Mouse (Mus musculus) heart, postnatal 4 days (tissue): ENCODE measurements around the gene Trim58. TPM values are rescaled to one million over a fixed set of nuclear protein-coding genes. Genes with fewer than 3 reads are reported as not detected.

ENCODE experiments used
- DNase-seq: peaks from one replicate; pipeline ENCODE4 v3.0.0; 2021
- total RNA-seq, 2 experiments: library from RNA; stranded (reverse); gene quantifications; 2 replicates each; pipeline ENCODE4 v1.2.3; 2021

The Trim58 gene
- under 1 TPM in 1 of 2 experiments, not detected in 1; 0.23 TPM for total RNA-seq

GRCm38 (mm10) chr11:58640272-58640867, at the start of gene Trim58:
Gene Trim58, plus strand, starts transcription at chr11:58640465.
- peak; percentile 17 for DNase-seq

- no peak for DNase-seq
Observed at GRCm38 (mm10) chr11:58594814-58595213, 45.5 kb upstream of the Trim58 start, which contains the start of gene Olfr324. Gene Olfr324, plus strand, starts transcription at chr11:58595114.

GRCm38 (mm10) chr11:58597837-58598236, 42.4 kb upstream of the Trim58 start:
- no peak for DNase-seq

GRCm38 (mm10) chr11:58602062-58602461, 38.2 kb upstream of the Trim58 start:
- DNase-seq = no peak

GRCm38 (mm10) chr11:58602800-58603560, 37.3 kb upstream of the Trim58 start:
- DNase-seq = no peak

- no peak for DNase-seq
Observed at GRCm38 (mm10) chr11:58604688-58605087, 35.6 kb upstream of the Trim58 start.

GRCm38 (mm10) chr11:58605228-58605627, 35.0 kb upstream of the Trim58 start:
- no peak for DNase-seq

GRCm38 (mm10) chr11:58606177-58606919, 33.9 kb upstream of the Trim58 start:
- DNase-seq = no peak

- no peak for DNase-seq
Observed at GRCm38 (mm10) chr11:58607030-58607429, 33.2 kb upstream of the Trim58 start.

GRCm38 (mm10) chr11:58613359-58613758, 26.9 kb upstream of the Trim58 start:
- no peak for DNase-seq

GRCm38 (mm10) chr11:58614526-58614925, 25.7 kb upstream of the Trim58 start:
- DNase-seq = no peak

GRCm38 (mm10) chr11:58615975-58616374, 24.3 kb upstream of the Trim58 start, which contains the start of gene 2210407C18Rik:
Gene 2210407C18Rik, minus strand, starts transcription at chr11:58616075.
- DNase-seq = no peak

GRCm38 (mm10) chr11:58618369-58618768, 21.9 kb upstream of the Trim58 start:
- DNase-seq = no peak

- no peak for DNase-seq
Observed at GRCm38 (mm10) chr11:58618793-58619192, 21.5 kb upstream of the Trim58 start.

- DNase-seq = no peak
Observed at GRCm38 (mm10) chr11:58626146-58626545, 14.1 kb upstream of the Trim58 start.

GRCm38 (mm10) chr11:58630401-58630800, 9.9 kb upstream of the Trim58 start, which contains the start of gene Olfr323:
Gene Olfr323, minus strand, starts transcription at chr11:58630501.
- DNase-seq = no peak

GRCm38 (mm10) chr11:58634878-58635277, 5.4 kb upstream of the Trim58 start:
- DNase-seq = no peak

- DNase-seq = peak; percentile 69
Observed at GRCm38 (mm10) chr11:58636376-58636977, 3.8 kb upstream of the Trim58 start.

GRCm38 (mm10) chr11:58638176-58638701, 2.0 kb upstream of the Trim58 start:
- no peak for DNase-seq

GRCm38 (mm10) chr11:58641057-58641456, 792 bp downstream of the Trim58 start:
- DNase-seq = no peak

GRCm38 (mm10) chr11:58641638-58642358, 1.5 kb downstream of the Trim58 start:
- no peak for DNase-seq

GRCm38 (mm10) chr11:58643350-58643749, 3.1 kb downstream of the Trim58 start:
- DNase-seq = peak; percentile 27
